Mouse (Mus musculus) cortical plate, adult 2 months (tissue): ENCODE results near the gene Gm10217. TPM values are rescaled to one million over a fixed set of nuclear protein-coding genes. Genes with fewer than 3 reads are reported as not detected.

Experiments
- H3K27ac ChIP-seq: fragments of 200-500 bp; 2 replicates; pipeline ENCODE4 v1.5.1; 2012; ENCODE audit warnings: low read length, control low read depth, inconsistent platforms; ENCODE audit not compliant: insufficient read depth
- H3K4me1 ChIP-seq: fragments of 200-500 bp; 2 replicates; pipeline ENCODE4 v1.6.1; 2011; ENCODE audit warnings: low read length; ENCODE audit not compliant: control insufficient read depth, insufficient read depth
- H3K4me3 ChIP-seq: fragments of 200-500 bp; 2 replicates; pipeline ENCODE4 v1.5.1; 2011; ENCODE audit warnings: mild to moderate bottlenecking, low read length, control low read depth; ENCODE audit not compliant: insufficient read depth
- CTCF ChIP-seq: fragments of 200-500 bp; IDR thresholded peaks from 2 replicates; pipeline ENCODE4 v1.5.1; 2011; ENCODE audit warnings: mild to moderate bottlenecking, control low read depth, low read length; ENCODE audit not compliant: insufficient read depth; ENCODE audit errors: extremely low read depth
- POLR2A ChIP-seq: fragments of 200-500 bp; IDR thresholded peaks from 2 replicates; pipeline ENCODE4 v1.6.1; 2011; ENCODE audit warnings: mild to moderate bottlenecking, low read length, control low read depth; ENCODE audit not compliant: insufficient read depth; ENCODE audit errors: extremely low read depth
- polyA plus RNA-seq: library from polyadenylated mRNA; depleted of rRNA; stranded (reverse); fragments of >200 nt; gene quantifications from 2 replicates; pipeline ENCODE4 v1.2.3, GENCODE M21; 2012; rRNA removed

The Gm10217 gene
- polyA plus RNA-seq: not detected in 2 replicates

GRCm38 (mm10) chr8:9863951-9864350 is at the start of gene Gm10217:
Gene Gm10217 (plus strand): TSS chr8:9864251.
- TF ChIP-seq POLR2A: no peak
- TF ChIP-seq CTCF: no peak
- no peak within 1 kb of the TSS for H3K4me3 ChIP-seq
- H3K4me1 ChIP-seq: peaks cover 1% of the 10 kb centered on the region; the same call in 1 of the 2 replicates
- no peak within 1 kb of the TSS for H3K27ac ChIP-seq

- Histone ChIP-seq H3K4me1 (no peaks in the 10 kb centered on the region), H3K4me3 (no peak overlapping the region), H3K27ac (no peak overlapping the region)
- TF ChIP-seq POLR2A: no peak
- TF ChIP-seq CTCF: no peak
Observed at GRCm38 (mm10) chr8:9824770-9825169, 39.3 kb upstream of the Gm10217 start.

GRCm38 (mm10) chr8:9840257-9840656 is 23.8 kb upstream of the Gm10217 start:
- no peak overlapping the region for H3K4me3 ChIP-seq
- H3K4me1 ChIP-seq: no peaks in the 10 kb centered on the region
- no peak for TF ChIP-seq POLR2A
- TF ChIP-seq CTCF: no peak
- H3K27ac ChIP-seq: no peak overlapping the region

GRCm38 (mm10) chr8:9859286-9859685 is 4.8 kb upstream of the Gm10217 start:
- H3K27ac ChIP-seq: no peak overlapping the region
- H3K4me3 ChIP-seq: no peak overlapping the region
- no peak for TF ChIP-seq POLR2A
- no peak for TF ChIP-seq CTCF
- H3K4me1 ChIP-seq: 0 out of 2 replicates have a peak, but pooled peaks cover 1% of the 10 kb centered on the region

- TF ChIP-seq POLR2A (no peak), CTCF (no peak)
- Histone ChIP-seq H3K4me1 (peaks cover 1% of the 10 kb centered on the region; the same call in 1 of the 2 replicates), H3K27ac (no peak overlapping the region), H3K4me3 (no peak overlapping the region)
Observed at GRCm38 (mm10) chr8:9860539-9861203, 3.4 kb upstream of the Gm10217 start.

GRCm38 (mm10) chr8:9865150-9865549 is 1.1 kb downstream of the Gm10217 start:
- Histone ChIP-seq H3K4me3 (no peak overlapping the region), H3K4me1 (no peaks in the 10 kb centered on the region; the same call in 1 of the 2 replicates), H3K27ac (no peak overlapping the region)
- TF ChIP-seq CTCF (no peak), POLR2A (no peak)

- no peak for TF ChIP-seq POLR2A
- no peak overlapping the region for H3K27ac ChIP-seq
- no peaks in the 10 kb centered on the region; the same call in 1 of the 2 replicates for H3K4me1 ChIP-seq
- H3K4me3 ChIP-seq: no peak overlapping the region
Observed at GRCm38 (mm10) chr8:9868094-9868493, 4.0 kb downstream of the Gm10217 start.

GRCm38 (mm10) chr8:9876241-9876640 is 12.2 kb downstream of the Gm10217 start:
- TF ChIP-seq CTCF (no peak), POLR2A (no peak)
- Histone ChIP-seq H3K27ac (no peak overlapping the region), H3K4me3 (no peak overlapping the region), H3K4me1 (no peaks in the 10 kb centered on the region; the same call in 1 of the 2 replicates)

GRCm38 (mm10) chr8:9879921-9880320 is 15.9 kb downstream of the Gm10217 start:
- H3K4me1 ChIP-seq: no peaks in the 10 kb centered on the region; the same call in 1 of the 2 replicates
- no peak overlapping the region for H3K4me3 ChIP-seq
- H3K27ac ChIP-seq: no peak overlapping the region
- no peak for TF ChIP-seq CTCF

- H3K4me3 ChIP-seq: no peak overlapping the region
- no peaks in the 10 kb centered on the region for H3K4me1 ChIP-seq
- H3K27ac ChIP-seq: no peak overlapping the region
- TF ChIP-seq POLR2A (no peak), CTCF (no peak)
Observed at GRCm38 (mm10) chr8:9886714-9887113, 22.7 kb downstream of the Gm10217 start.
